Mouse (Mus musculus): ENCODE results near the gene Rps12. TPM values are rescaled to one million over a fixed set of nuclear protein-coding genes. Genes with fewer than 3 reads are reported as not detected.
A peak's percentile ranks its signal among the peaks of the same experiment; 100 is the strongest.

Gene Rps12
- total and polyA plus RNA-seq, 2 experiments from 2014 or later, result 86.0 to 3,021 TPM

GRCm38 (mm10) chr10:23783493-23783884, 3.6 kb downstream of the Rps12 start:
- no peak overlapping the region for H3K9ac ChIP-seq (replicated peaks; ENCODE audit: low read depth, low read length)
- H3K27ac ChIP-seq (ENCODE audit: low read depth), result no peak overlapping the region
- ATAC-seq (ENCODE audit: insufficient read depth, low read depth), result no peak
- no peaks in the 10 kb centered on the region for H3K27me3 ChIP-seq (ENCODE audit: control insufficient read depth, insufficient read depth, low read length)
- H3K36me3 ChIP-seq (replicated peaks; ENCODE audit: control insufficient read depth, insufficient read depth, low read length), result peaks cover 33% of the 10 kb centered on the region
- no peak overlapping the region for H3K4me2 ChIP-seq (ENCODE audit: low read depth, low read length)
- peaks cover 8% of the 10 kb centered on the region for H3K4me1 ChIP-seq (ENCODE audit: control insufficient read depth, insufficient read depth)
- TF ChIP-seq CTCF (IDR thresholded peaks at IDR 0.05; ENCODE audit: low read depth) (no peak), EP300 (IDR thresholded peaks at IDR 0.05; ENCODE audit: low read depth) (no peak)
- no peaks in the 10 kb centered on the region for H3K9me3 ChIP-seq (replicated peaks; ENCODE audit: control insufficient read depth, low read length)
- 31% methylated on average over 2 of the region's 2 CpGs for WGBS
- DNase-seq (ENCODE audit: low spot score), result no peak
- H3K4me3 ChIP-seq (ENCODE audit: low read depth, low read length), result no peak overlapping the region

DNA sequence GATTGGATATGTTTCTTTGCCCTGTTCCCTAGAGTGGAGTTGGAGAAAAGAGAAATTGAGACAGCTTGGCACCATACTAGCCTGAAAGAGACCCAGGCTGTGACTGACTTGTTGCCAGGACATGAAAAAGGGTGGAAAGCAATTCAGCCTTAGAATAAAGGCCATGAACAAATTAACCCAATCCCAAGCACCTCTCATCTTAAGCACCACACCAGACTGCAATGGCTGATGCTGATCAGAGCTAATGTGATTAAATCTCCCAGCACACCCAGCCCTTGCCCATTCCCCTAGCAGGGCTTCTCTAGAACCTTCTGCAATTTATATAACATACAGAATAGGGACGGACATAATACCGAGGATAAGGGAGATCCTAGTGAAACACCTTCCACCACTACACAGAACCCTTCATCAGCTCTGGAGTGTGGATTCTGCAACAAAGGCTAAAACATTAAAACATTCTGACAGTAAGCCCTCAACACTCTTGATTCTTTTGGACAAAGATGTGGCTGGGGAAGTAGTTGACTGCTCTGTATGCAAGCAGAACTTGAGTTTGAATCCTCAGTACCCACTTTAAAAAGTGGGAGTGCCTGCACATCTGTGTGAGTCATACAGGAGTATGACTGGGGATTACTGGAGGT, 4.1 kb downstream of the Rps12 start:
- Histone ChIP-seq H3K27ac (ENCODE audit: low read depth) (no peak overlapping the region), H3K9ac (replicated peaks; ENCODE audit: low read depth, low read length) (no peak overlapping the region), H3K36me3 (replicated peaks; ENCODE audit: control insufficient read depth, insufficient read depth, low read length) (peaks cover 33% of the 10 kb centered on the region), H3K4me1 (ENCODE audit: control insufficient read depth, insufficient read depth) (peaks cover 8% of the 10 kb centered on the region), H3K9me3 (replicated peaks; ENCODE audit: control insufficient read depth, low read length) (no peaks in the 10 kb centered on the region), H3K4me3 (ENCODE audit: low read depth, low read length) (no peak overlapping the region), H3K4me2 (ENCODE audit: low read depth, low read length) (no peak overlapping the region), H3K27me3 (ENCODE audit: control insufficient read depth, insufficient read depth, low read length) (no peaks in the 10 kb centered on the region)
- no peak for TF ChIP-seq CTCF (IDR thresholded peaks at IDR 0.05; ENCODE audit: low read depth)
- TF ChIP-seq EP300 (IDR thresholded peaks at IDR 0.05; ENCODE audit: low read depth), result no peak
- 38% methylated on average over 2 of the region's 2 CpGs for WGBS
- ATAC-seq (ENCODE audit: insufficient read depth, low read depth) (no peak), DNase-seq (ENCODE audit: low spot score) (no peak)

GRCm38 (mm10) chr10:23781760-23782735, 5.0 kb downstream of the Rps12 start:
- DNase-seq (ENCODE audit: low spot score), result no peak
- no peak overlapping the region for H3K27ac ChIP-seq (ENCODE audit: low read depth)
- H3K4me1 ChIP-seq (ENCODE audit: control insufficient read depth, insufficient read depth), result peaks cover 8% of the 10 kb centered on the region
- no peak overlapping the region for H3K4me3 ChIP-seq (ENCODE audit: low read depth, low read length)
- 73% methylated on average over 11 of the region's 11 CpGs for WGBS
- ATAC-seq (ENCODE audit: insufficient read depth, low read depth), result no peak
- TF ChIP-seq EP300 (IDR thresholded peaks at IDR 0.05; ENCODE audit: low read depth), result no peak
- no peak for TF ChIP-seq CTCF (IDR thresholded peaks at IDR 0.05; ENCODE audit: low read depth)
- H3K36me3 ChIP-seq (replicated peaks; ENCODE audit: control insufficient read depth, insufficient read depth, low read length), result peaks cover 33% of the 10 kb centered on the region
- H3K9ac ChIP-seq (replicated peaks; ENCODE audit: low read depth, low read length), result no peak overlapping the region
- H3K27me3 ChIP-seq (ENCODE audit: control insufficient read depth, insufficient read depth, low read length), result no peaks in the 10 kb centered on the region
- no peaks in the 10 kb centered on the region for H3K9me3 ChIP-seq (replicated peaks; ENCODE audit: control insufficient read depth, low read length)
- no peak overlapping the region for H3K4me2 ChIP-seq (ENCODE audit: low read depth, low read length)

DNA sequence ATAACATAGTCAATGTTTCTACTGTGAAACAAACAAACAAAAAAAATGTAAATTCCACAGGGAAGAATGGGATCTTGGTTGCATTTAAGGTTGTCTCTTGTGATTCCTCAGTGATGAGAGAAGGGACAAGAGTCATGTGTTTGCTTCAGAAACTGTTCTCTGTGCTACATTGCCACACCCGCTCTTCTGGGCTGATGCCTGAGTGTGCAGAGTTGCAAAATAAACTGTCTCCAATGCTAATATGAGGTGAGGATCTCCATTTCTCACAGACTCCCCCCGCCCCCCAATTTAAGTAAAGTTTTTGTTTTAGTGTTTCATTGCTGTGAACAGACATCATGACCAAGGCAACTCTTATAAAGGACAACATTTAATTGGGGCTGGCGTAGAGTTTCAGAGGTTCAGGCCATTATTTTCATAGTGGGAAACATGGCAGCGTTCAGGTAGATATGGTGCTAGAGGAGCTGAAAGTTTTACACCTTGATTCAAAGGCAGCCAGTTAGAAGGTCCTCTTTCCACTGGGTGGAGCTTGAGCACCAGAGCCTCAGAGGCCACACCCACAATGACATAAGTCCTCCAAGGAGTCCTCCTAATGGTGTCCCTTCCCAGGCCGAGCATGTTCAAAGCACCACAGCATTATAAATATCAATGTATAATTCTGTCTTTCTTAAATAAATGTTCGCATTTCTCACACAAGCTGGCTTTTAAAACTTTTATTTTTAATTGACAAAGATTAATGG, 6.4 kb downstream of the Rps12 start:
- no peak overlapping the region for H3K9ac ChIP-seq (replicated peaks; ENCODE audit: low read depth, low read length)
- 0 out of 2 replicates have a peak, but pooled peaks cover under 1% of the 10 kb centered on the region for H3K4me1 ChIP-seq (ENCODE audit: control insufficient read depth, insufficient read depth)
- no peaks in the 10 kb centered on the region for H3K9me3 ChIP-seq (replicated peaks; ENCODE audit: control insufficient read depth, low read length)
- no peaks in the 10 kb centered on the region for H3K27me3 ChIP-seq (ENCODE audit: control insufficient read depth, insufficient read depth, low read length)
- DNase-seq (ENCODE audit: low spot score) (no peak), ATAC-seq (ENCODE audit: insufficient read depth, low read depth) (no peak)
- H3K4me2 ChIP-seq (ENCODE audit: low read depth, low read length), result no peak overlapping the region
- 84% methylated on average over 6 of the region's 6 CpGs for whole genome bisulfite sequencing
- H3K4me3 ChIP-seq (ENCODE audit: low read depth, low read length), result no peak overlapping the region
- H3K36me3 ChIP-seq (replicated peaks; ENCODE audit: control insufficient read depth, insufficient read depth, low read length), result peaks cover 29% of the 10 kb centered on the region
- no peak overlapping the region for H3K27ac ChIP-seq (ENCODE audit: low read depth)
- TF ChIP-seq EP300 (IDR thresholded peaks at IDR 0.05; ENCODE audit: low read depth) (no peak), CTCF (IDR thresholded peaks at IDR 0.05; ENCODE audit: low read depth) (no peak)

- H3K4me1 ChIP-seq (ENCODE audit: control insufficient read depth, insufficient read depth), result no peaks in the 10 kb centered on the region
- no peak overlapping the region for H3K4me3 ChIP-seq (ENCODE audit: low read depth, low read length)
- H3K27me3 ChIP-seq (ENCODE audit: control insufficient read depth, insufficient read depth, low read length), result no peaks in the 10 kb centered on the region
- DNase-seq (ENCODE audit: low spot score), result peak; percentile 36
- H3K36me3 ChIP-seq (replicated peaks; ENCODE audit: control insufficient read depth, insufficient read depth, low read length), result no peaks in the 10 kb centered on the region
- TF ChIP-seq CTCF (IDR thresholded peaks at IDR 0.05; ENCODE audit: low read depth), result peak; percentile 51
- TF ChIP-seq EP300 (IDR thresholded peaks at IDR 0.05; ENCODE audit: low read depth), result no peak
- H3K27ac ChIP-seq (ENCODE audit: low read depth), result no peak overlapping the region
- WGBS, result 30% methylated on average over 5 of the region's 5 CpGs
- H3K4me2 ChIP-seq (ENCODE audit: low read depth, low read length), result no peak overlapping the region
- no peak for ATAC-seq (ENCODE audit: insufficient read depth, low read depth)
- H3K9me3 ChIP-seq (replicated peaks; ENCODE audit: control insufficient read depth, low read length), result no peaks in the 10 kb centered on the region
- H3K9ac ChIP-seq (replicated peaks; ENCODE audit: low read depth, low read length), result no peak overlapping the region
Measured at GRCm38 (mm10) chr10:23777288-23777945, 9.7 kb downstream of the Rps12 start.
